Mouse (Mus musculus) heart, embryonic 11.5 days (tissue): Measurements from ENCODE around the gene Fktn. TPM values are rescaled to one million over a fixed set of nuclear protein-coding genes. Genes with fewer than 3 reads are reported as not detected.

ENCODE experiments used
- ATAC-seq: fragments of 200-750 bp; cut with Nextera tagmentation; replicated peaks from 2 replicates; pipeline ENCODE4 v1.8.0; 2017; ENCODE audit warnings: moderate library complexity; ENCODE audit not compliant: insufficient number of reproducible peaks, low FRiP score, low TSS enrichment
- H3K27ac ChIP-seq: fragments of 300-500 bp; sonication (generic); 2 replicates; pipeline ENCODE4 v1.5.1; 2014; ENCODE audit warnings: mild to moderate bottlenecking, low read depth, low read length
- H3K27me3 ChIP-seq: fragments of 300-500 bp; sonication (generic); 2 replicates; pipeline ENCODE4 v1.6.1; 2014; ENCODE audit warnings: mild to moderate bottlenecking, low read length, mixed read lengths; ENCODE audit not compliant: control insufficient read depth, insufficient read depth
- H3K36me3 ChIP-seq: fragments of 300-500 bp; sonication (generic); 2 replicates; pipeline ENCODE4 v1.6.1; 2014; ENCODE audit warnings: mild to moderate bottlenecking, low read length, moderate library complexity, mixed read lengths; ENCODE audit not compliant: control insufficient read depth, insufficient read depth
- H3K4me1 ChIP-seq: fragments of 300-500 bp; sonication (generic); 2 replicates; pipeline ENCODE4 v1.6.1; 2014; ENCODE audit warnings: low read length; ENCODE audit not compliant: control insufficient read depth, insufficient read depth
- H3K4me2 ChIP-seq: fragments of 300-500 bp; sonication (generic); 2 replicates; pipeline ENCODE4 v1.6.1; 2014; ENCODE audit warnings: mild to moderate bottlenecking, moderate library complexity
- H3K4me3 ChIP-seq: fragments of 300-500 bp; sonication (generic); 2 replicates; pipeline ENCODE4 v1.5.1; 2014; ENCODE audit warnings: low read depth, low read length
- H3K9ac ChIP-seq: fragments of 300-500 bp; sonication (generic); 2 replicates; pipeline ENCODE4 v1.6.1; 2014; ENCODE audit warnings: mild to moderate bottlenecking, low read depth, low read length, moderate library complexity
- H3K9me3 ChIP-seq: fragments of 300-500 bp; sonication (generic); replicated peaks from 2 replicates; pipeline ENCODE4 v1.6.1; 2016; ENCODE audit warnings: low read length; ENCODE audit not compliant: control insufficient read depth
- WGBS: fragments of 180-500 bp; shearing (Covaris S2); extraction: QIAGEN DNeasy Blood & Tissue Kit; methylation state at CpG from one replicate; pipeline ENCODE4 v1.1.7; 2014; ENCODE audit not compliant: insufficient replicate concordance; 5-methylcytosine and 5-hydroxymethylcytosine counted together
- polyA plus RNA-seq: library from polyadenylated mRNA; unstranded; fragments of >200 nt; fragmentation: Nextera tagmentation; extraction: Ambion mirVana; gene quantifications from 2 replicates; pipeline ENCODE4 v1.2.1, GENCODE M21; 2014

Gene Fktn
- polyA plus RNA-seq, 1 experiment from 2014 or later, result 14.5 TPM

- Histone ChIP-seq H3K36me3 (no peaks in the 10 kb centered on the region), H3K27ac (no peak overlapping the region), H3K9ac (no peak overlapping the region), H3K4me2 (no peak overlapping the region), H3K27me3 (peaks cover 16% of the 10 kb centered on the region), H3K4me1 (peaks cover 5% of the 10 kb centered on the region; the same call in 1 of the 2 replicates), H3K9me3 (no peaks in the 10 kb centered on the region), H3K4me3 (no peak overlapping the region)
- ATAC-seq, result no peak
- 71% methylated on average over 4 of the region's 4 CpGs for WGBS
Measured at GRCm38 (mm10) chr4:53781396-53781795, 67.6 kb downstream of the Fktn start.

GRCm38 (mm10) chr4:53782216-53783070 is 68.6 kb downstream of the Fktn start:
- Histone ChIP-seq H3K9ac (no peak overlapping the region), H3K36me3 (no peaks in the 10 kb centered on the region), H3K27me3 (peaks cover 5% of the 10 kb centered on the region), H3K27ac (no peak overlapping the region), H3K9me3 (no peaks in the 10 kb centered on the region), H3K4me1 (peaks cover 5% of the 10 kb centered on the region; the same call in 1 of the 2 replicates), H3K4me3 (no peak overlapping the region), H3K4me2 (no peak overlapping the region)
- 24% methylated on average over 14 of the region's 14 CpGs for WGBS
- no peak for ATAC-seq

GRCm38 (mm10) chr4:53785746-53786398 is 72.1 kb downstream of the Fktn start:
- Histone ChIP-seq H3K4me2 (no peak overlapping the region), H3K27ac (no peak overlapping the region), H3K4me3 (no peak overlapping the region), H3K4me1 (peaks cover 5% of the 10 kb centered on the region; the same call in 1 of the 2 replicates), H3K36me3 (no peaks in the 10 kb centered on the region), H3K9ac (no peak overlapping the region), H3K27me3 (no peaks in the 10 kb centered on the region), H3K9me3 (no peaks in the 10 kb centered on the region)
- WGBS, result 75% methylated on average over 15 of the region's 15 CpGs
- ATAC-seq, result no peak

GRCm38 (mm10) chr4:53786851-53787250 is 73.1 kb downstream of the Fktn start:
- H3K27ac ChIP-seq, result no peak overlapping the region
- WGBS, result 73% methylated on average over 5 of the region's 5 CpGs
- no peak for ATAC-seq
- no peak overlapping the region for H3K4me2 ChIP-seq
- H3K9me3 ChIP-seq, result no peaks in the 10 kb centered on the region
- H3K36me3 ChIP-seq, result no peaks in the 10 kb centered on the region
- H3K9ac ChIP-seq, result no peak overlapping the region
- H3K4me3 ChIP-seq, result no peak overlapping the region
- peaks cover 5% of the 10 kb centered on the region; the same call in 1 of the 2 replicates for H3K4me1 ChIP-seq
- no peaks in the 10 kb centered on the region for H3K27me3 ChIP-seq

- 34% methylated on average over 4 of the region's 4 CpGs for WGBS
- Histone ChIP-seq H3K36me3 (no peaks in the 10 kb centered on the region), H3K4me3 (no peak overlapping the region), H3K9me3 (no peaks in the 10 kb centered on the region), H3K27me3 (no peaks in the 10 kb centered on the region), H3K9ac (no peak overlapping the region), H3K4me1 (no peaks in the 10 kb centered on the region), H3K4me2 (no peak overlapping the region), H3K27ac (no peak overlapping the region)
- no peak for ATAC-seq
Measured at GRCm38 (mm10) chr4:53789346-53789745, 75.5 kb downstream of the Fktn start.

GRCm38 (mm10) chr4:53794257-53794966 is 80.6 kb downstream of the Fktn start:
- 88% methylated on average over 5 of the region's 5 CpGs for WGBS
- Histone ChIP-seq H3K4me1 (peaks cover 9% of the 10 kb centered on the region), H3K9me3 (no peaks in the 10 kb centered on the region), H3K27ac (no peak overlapping the region), H3K36me3 (no peaks in the 10 kb centered on the region), H3K9ac (no peak overlapping the region), H3K27me3 (no peaks in the 10 kb centered on the region), H3K4me2 (no peak overlapping the region), H3K4me3 (no peak overlapping the region)
- no peak for ATAC-seq

- no peak overlapping the region for H3K4me3 ChIP-seq
- no peak overlapping the region for H3K27ac ChIP-seq
- no peak for ATAC-seq
- H3K27me3 ChIP-seq, result no peaks in the 10 kb centered on the region
- H3K36me3 ChIP-seq, result no peaks in the 10 kb centered on the region
- no peak overlapping the region for H3K4me2 ChIP-seq
- peaks cover 14% of the 10 kb centered on the region for H3K4me1 ChIP-seq
- WGBS, result 66% methylated on average over 2 of the region's 2 CpGs
- H3K9ac ChIP-seq, result no peak overlapping the region
- H3K9me3 ChIP-seq, result no peaks in the 10 kb centered on the region
Measured at GRCm38 (mm10) chr4:53795086-53795485, 81.3 kb downstream of the Fktn start.

GRCm38 (mm10) chr4:53795706-53796105 is 81.9 kb downstream of the Fktn start:
- no peak overlapping the region for H3K4me2 ChIP-seq
- no peaks in the 10 kb centered on the region for H3K9me3 ChIP-seq
- H3K4me1 ChIP-seq, result peaks cover 17% of the 10 kb centered on the region
- H3K9ac ChIP-seq, result no peak overlapping the region
- no peak overlapping the region for H3K4me3 ChIP-seq
- ATAC-seq, result no peak
- no peaks in the 10 kb centered on the region for H3K36me3 ChIP-seq
- 82% methylated on average over 2 of the region's 2 CpGs for WGBS
- H3K27ac ChIP-seq, result no peak overlapping the region
- H3K27me3 ChIP-seq, result no peaks in the 10 kb centered on the region
